Mouse (Mus musculus) c-Kit-positive CD71-positive TER-119-positive erythroid progenitor cells, embryonic 14.5 days (primary cell): ENCODE measurements at regions not wholly inside any gene's neighbourhood (a gene's known extent, or its start where the extent isn't known, plus 50 kb on each side); places are given as distances from the start of the nearest gene placed in this dataset.

Source experiments
- DNase-seq: peaks from one replicate; pipeline ENCODE4 v3.0.0-alpha.2; 2013; ENCODE audit warnings: low spot score

- DNase-seq: no peak
Measured at GRCm38 (mm10) chr13:53996867-53997266, 58.6 kb downstream of the Drd1 start.

- DNase-seq: no peak
Measured at GRCm38 (mm10) chr13:53992863-53993451, 62.5 kb downstream of the Drd1 start.

GRCm38 (mm10) chr13:53979226-53979625, 76.3 kb downstream of the Drd1 start:
- DNase-seq: no peak

- no peak for DNase-seq
Measured at GRCm38 (mm10) chr13:53969421-53969820, 86.1 kb downstream of the Drd1 start.

- DNase-seq: no peak
Measured at GRCm38 (mm10) chr13:53956167-53956566, 99.3 kb downstream of the Drd1 start.

GRCm38 (mm10) chr13:53948056-53948455, 107.4 kb downstream of the Drd1 start:
- DNase-seq: no peak

GRCm38 (mm10) chr13:53945681-53946080, 109.8 kb downstream of the Drd1 start:
- DNase-seq: no peak

- no peak for DNase-seq
Measured at GRCm38 (mm10) chr13:53941005-53941747, 114.3 kb downstream of the Drd1 start.

- DNase-seq: no peak
Measured at GRCm38 (mm10) chr13:53935174-53935699, 120.3 kb downstream of the Drd1 start.

- no peak for DNase-seq
Measured at GRCm38 (mm10) chr13:53934457-53934856, 121.0 kb downstream of the Drd1 start.

GRCm38 (mm10) chr13:53926128-53926527, 129.4 kb downstream of the Drd1 start:
- DNase-seq: no peak

- DNase-seq: no peak
Measured at GRCm38 (mm10) chr13:53924433-53924832, 131.1 kb downstream of the Drd1 start.

- DNase-seq: no peak
Measured at GRCm38 (mm10) chr13:53923721-53924374, 131.7 kb downstream of the Drd1 start.

GRCm38 (mm10) chr13:53921796-53922195, 133.7 kb downstream of the Drd1 start:
- DNase-seq: no peak

GRCm38 (mm10) chr13:53919851-53920381, 135.6 kb downstream of the Drd1 start:
- no peak for DNase-seq

GRCm38 (mm10) chr13:53915456-53915855, 140.0 kb downstream of the Drd1 start:
- no peak for DNase-seq

GRCm38 (mm10) chr13:53914434-53914833, 141.1 kb downstream of the Drd1 start:
- DNase-seq: no peak

- DNase-seq: no peak
Measured at GRCm38 (mm10) chr13:53913501-53913900, 142.0 kb downstream of the Drd1 start.

GRCm38 (mm10) chr13:53911846-53912245, 143.7 kb downstream of the Drd1 start:
- DNase-seq: no peak

- no peak for DNase-seq
Measured at GRCm38 (mm10) chr13:53911261-53911660, 144.2 kb downstream of the Drd1 start.

GRCm38 (mm10) chr13:53910251-53910650, 145.3 kb downstream of the Drd1 start:
- DNase-seq: no peak

- no peak for DNase-seq
Measured at GRCm38 (mm10) chr13:53904471-53904870, 151.0 kb downstream of the Drd1 start.

- no peak for DNase-seq
Measured at GRCm38 (mm10) chr13:53903626-53904025, 151.9 kb downstream of the Drd1 start.
